Mouse (Mus musculus): Measurements from ENCODE around the gene Pcgf5. TPM values are rescaled to one million over a fixed set of nuclear protein-coding genes. Genes with fewer than 3 reads are reported as not detected.

Gene Pcgf5
- polyA plus RNA-seq, 1 experiment from 2014 or later: 14.3 TPM

GRCm38 (mm10) chr19:36377729-36378128, 29.6 kb downstream of the Pcgf5 start:
- H3K27me3 ChIP-seq (ENCODE audit: control insufficient read depth, insufficient read depth, low read length): no peaks in the 10 kb centered on the region
- no peak overlapping the region for H3K9ac ChIP-seq (ENCODE audit: low read length)
- no peak overlapping the region for H3K4me3 ChIP-seq (ENCODE audit: low read depth, low read length)
- no peak for ATAC-seq (ENCODE audit: low FRiP score, low TSS enrichment)
- WGBS: 83% methylated on average over 7 of the region's 7 CpGs
- H3K36me3 ChIP-seq (ENCODE audit: control insufficient read depth, insufficient read depth, low read length): no peaks in the 10 kb centered on the region
- no peaks in the 10 kb centered on the region for H3K9me3 ChIP-seq (ENCODE audit: control insufficient read depth, low read length)
- H3K27ac ChIP-seq (replicated peaks): no peak overlapping the region
- no peak for TF ChIP-seq EP300 (optimal IDR thresholded peaks at IDR 0.05)
- no peak for TF ChIP-seq CTCF (IDR thresholded peaks at IDR 0.05; ENCODE audit: low read depth)
- DNase-seq (ENCODE audit: low spot score): no peak
- no peaks in the 10 kb centered on the region for H3K4me1 ChIP-seq (replicated peaks; ENCODE audit: control insufficient read depth, insufficient read depth)
- H3K4me2 ChIP-seq (replicated peaks; ENCODE audit: low read depth): no peak overlapping the region

GRCm38 (mm10) chr19:36378511-36379232, 30.6 kb downstream of the Pcgf5 start:
- no peaks in the 10 kb centered on the region for H3K4me1 ChIP-seq (replicated peaks; ENCODE audit: control insufficient read depth, insufficient read depth)
- WGBS: 80% methylated on average over 15 of the region's 15 CpGs
- H3K9ac ChIP-seq (ENCODE audit: low read length): no peak overlapping the region
- H3K9me3 ChIP-seq (ENCODE audit: control insufficient read depth, low read length): no peaks in the 10 kb centered on the region
- H3K4me3 ChIP-seq (ENCODE audit: low read depth, low read length): no peak overlapping the region
- no peaks in the 10 kb centered on the region for H3K36me3 ChIP-seq (ENCODE audit: control insufficient read depth, insufficient read depth, low read length)
- no peak overlapping the region for H3K4me2 ChIP-seq (replicated peaks; ENCODE audit: low read depth)
- no peak overlapping the region for H3K27ac ChIP-seq (replicated peaks)
- ATAC-seq (ENCODE audit: low FRiP score, low TSS enrichment): no peak
- no peak for DNase-seq (ENCODE audit: low spot score)
- H3K27me3 ChIP-seq (ENCODE audit: control insufficient read depth, insufficient read depth, low read length): no peaks in the 10 kb centered on the region
- no peak for TF ChIP-seq EP300 (optimal IDR thresholded peaks at IDR 0.05)

GRCm38 (mm10) chr19:36382901-36383300, 34.8 kb downstream of the Pcgf5 start:
- H3K27me3 ChIP-seq (ENCODE audit: control insufficient read depth, insufficient read depth, low read length): no peaks in the 10 kb centered on the region
- ATAC-seq (ENCODE audit: low FRiP score, low TSS enrichment): no peak
- H3K9ac ChIP-seq (ENCODE audit: low read length): no peak overlapping the region
- DNase-seq (ENCODE audit: low spot score): no peak
- H3K4me1 ChIP-seq (replicated peaks; ENCODE audit: control insufficient read depth, insufficient read depth): no peaks in the 10 kb centered on the region
- WGBS: 86% methylated on average over 3 of the region's 3 CpGs
- H3K36me3 ChIP-seq (ENCODE audit: control insufficient read depth, insufficient read depth, low read length): no peaks in the 10 kb centered on the region
- no peak for TF ChIP-seq CTCF (IDR thresholded peaks at IDR 0.05; ENCODE audit: low read depth)
- TF ChIP-seq EP300 (optimal IDR thresholded peaks at IDR 0.05): no peak
- H3K9me3 ChIP-seq (ENCODE audit: control insufficient read depth, low read length): no peaks in the 10 kb centered on the region
- H3K27ac ChIP-seq (replicated peaks): no peak overlapping the region
- no peak overlapping the region for H3K4me3 ChIP-seq (ENCODE audit: low read depth, low read length)
- no peak overlapping the region for H3K4me2 ChIP-seq (replicated peaks; ENCODE audit: low read depth)

- WGBS: 80% methylated on average over 5 of the region's 5 CpGs
- DNase-seq (ENCODE audit: low spot score) (no peak), ATAC-seq (ENCODE audit: low FRiP score, low TSS enrichment) (no peak)
- Histone ChIP-seq H3K27me3 (ENCODE audit: control insufficient read depth, insufficient read depth, low read length) (no peaks in the 10 kb centered on the region), H3K4me1 (replicated peaks; ENCODE audit: control insufficient read depth, insufficient read depth) (no peaks in the 10 kb centered on the region), H3K9me3 (ENCODE audit: control insufficient read depth, low read length) (no peaks in the 10 kb centered on the region), H3K4me3 (ENCODE audit: low read depth, low read length) (no peak overlapping the region), H3K36me3 (ENCODE audit: control insufficient read depth, insufficient read depth, low read length) (no peaks in the 10 kb centered on the region), H3K9ac (ENCODE audit: low read length) (no peak overlapping the region), H3K4me2 (replicated peaks; ENCODE audit: low read depth) (no peak overlapping the region), H3K27ac (replicated peaks) (no peak overlapping the region)
- TF ChIP-seq EP300 (optimal IDR thresholded peaks at IDR 0.05) (no peak), CTCF (IDR thresholded peaks at IDR 0.05; ENCODE audit: low read depth) (no peak)
Measured at GRCm38 (mm10) chr19:36383977-36384376, 35.9 kb downstream of the Pcgf5 start.

- Histone ChIP-seq H3K4me3 (ENCODE audit: low read depth, low read length) (no peak overlapping the region), H3K4me2 (replicated peaks; ENCODE audit: low read depth) (no peak overlapping the region), H3K27me3 (ENCODE audit: control insufficient read depth, insufficient read depth, low read length) (no peaks in the 10 kb centered on the region), H3K9ac (ENCODE audit: low read length) (no peak overlapping the region), H3K4me1 (replicated peaks; ENCODE audit: control insufficient read depth, insufficient read depth) (no peaks in the 10 kb centered on the region), H3K9me3 (ENCODE audit: control insufficient read depth, low read length) (no peaks in the 10 kb centered on the region), H3K27ac (replicated peaks) (no peak overlapping the region), H3K36me3 (ENCODE audit: control insufficient read depth, insufficient read depth, low read length) (no peaks in the 10 kb centered on the region)
- no peak for DNase-seq (ENCODE audit: low spot score)
- 42% methylated on average over 2 of the region's 2 CpGs for WGBS
- ATAC-seq (ENCODE audit: low FRiP score, low TSS enrichment): no peak
- no peak for TF ChIP-seq EP300 (optimal IDR thresholded peaks at IDR 0.05)
- no peak for TF ChIP-seq CTCF (IDR thresholded peaks at IDR 0.05; ENCODE audit: low read depth)
Measured at GRCm38 (mm10) chr19:36384426-36384825, 36.3 kb downstream of the Pcgf5 start.

- no peak overlapping the region for H3K4me3 ChIP-seq (ENCODE audit: low read depth, low read length)
- TF ChIP-seq EP300 (optimal IDR thresholded peaks at IDR 0.05) (no peak), CTCF (IDR thresholded peaks at IDR 0.05; ENCODE audit: low read depth) (no peak)
- ATAC-seq (ENCODE audit: low FRiP score, low TSS enrichment) (no peak), DNase-seq (ENCODE audit: low spot score) (no peak)
- no peak overlapping the region for H3K27ac ChIP-seq (replicated peaks)
- H3K27me3 ChIP-seq (ENCODE audit: control insufficient read depth, insufficient read depth, low read length): no peaks in the 10 kb centered on the region
- H3K36me3 ChIP-seq (ENCODE audit: control insufficient read depth, insufficient read depth, low read length): no peaks in the 10 kb centered on the region
- H3K9me3 ChIP-seq (ENCODE audit: control insufficient read depth, low read length): no peaks in the 10 kb centered on the region
- H3K4me2 ChIP-seq (replicated peaks; ENCODE audit: low read depth): no peak overlapping the region
- WGBS: 78% methylated on average over 5 of the region's 5 CpGs
- no peak overlapping the region for H3K9ac ChIP-seq (ENCODE audit: low read length)
- H3K4me1 ChIP-seq (replicated peaks; ENCODE audit: control insufficient read depth, insufficient read depth): no peaks in the 10 kb centered on the region
Measured at GRCm38 (mm10) chr19:36388502-36388901, 40.4 kb downstream of the Pcgf5 start.

Data from stomach, postnatal 0 days (tissue).